Mouse (Mus musculus): ENCODE results near the gene Pcsk6. TPM values are rescaled to one million over a fixed set of nuclear protein-coding genes. Genes with fewer than 3 reads are reported as not detected.
"Not testable (repeated sequence)": the region's sequence is repeated elsewhere in the genome, so short reads cannot be mapped to it uniquely, and the experiment has no call there.

Pcsk6 gene
- polyA plus RNA-seq, 1 experiment, result 0.12 TPM

- Histone ChIP-seq H3K4me1 (ENCODE audit: control insufficient read depth) (no peaks in the 10 kb centered on the region), H3K27me3 (ENCODE audit: control insufficient read depth) (no peaks in the 10 kb centered on the region), H3K36me3 (ENCODE audit: control insufficient read depth) (no peaks in the 10 kb centered on the region), H3K9me3 (ENCODE audit: control insufficient read depth, low read length) (no peaks in the 10 kb centered on the region), H3K4me3 (replicated peaks) (no peak overlapping the region)
- TF ChIP-seq GATA1 (IDR thresholded peaks at IDR 0.05; ENCODE audit: low read length) (no peak), TAL1 (IDR thresholded peaks at IDR 0.05; ENCODE audit: low read length) (no peak)
Observed at GRCm38 (mm10) chr7:66047975-66048374, 186.4 kb downstream of the Pcsk6 start.

- no peak for TF ChIP-seq TAL1 (IDR thresholded peaks at IDR 0.05; ENCODE audit: low read length)
- no peak for TF ChIP-seq GATA1 (IDR thresholded peaks at IDR 0.05; ENCODE audit: low read length)
- Histone ChIP-seq H3K27me3 (ENCODE audit: control insufficient read depth) (no peaks in the 10 kb centered on the region), H3K4me1 (ENCODE audit: control insufficient read depth) (no peaks in the 10 kb centered on the region), H3K36me3 (ENCODE audit: control insufficient read depth) (no peaks in the 10 kb centered on the region), H3K4me3 (replicated peaks) (no peak overlapping the region), H3K9me3 (ENCODE audit: control insufficient read depth, low read length) (no peaks in the 10 kb centered on the region)
Observed at GRCm38 (mm10) chr7:66048446-66049230, 187.1 kb downstream of the Pcsk6 start.

- Histone ChIP-seq H3K4me3 (replicated peaks) (no peak overlapping the region), H3K27me3 (ENCODE audit: control insufficient read depth) (no peaks in the 10 kb centered on the region; the same call in 1 of the 2 replicates), H3K4me1 (ENCODE audit: control insufficient read depth) (peaks cover 2% of the 10 kb centered on the region), H3K9me3 (ENCODE audit: control insufficient read depth, low read length) (no peaks in the 10 kb centered on the region), H3K36me3 (ENCODE audit: control insufficient read depth) (no peaks in the 10 kb centered on the region)
- TF ChIP-seq TAL1 (IDR thresholded peaks at IDR 0.05; ENCODE audit: low read length), result no peak
- TF ChIP-seq GATA1 (IDR thresholded peaks at IDR 0.05; ENCODE audit: low read length), result no peak
Observed at GRCm38 (mm10) chr7:66053946-66054483, 192.5 kb downstream of the Pcsk6 start.

GRCm38 (mm10) chr7:66055356-66055755 lies 193.8 kb downstream of the Pcsk6 start:
- H3K27me3 ChIP-seq (ENCODE audit: control insufficient read depth); H3K4me3 ChIP-seq (replicated peaks); H3K36me3 ChIP-seq (ENCODE audit: control insufficient read depth); H3K9me3 ChIP-seq (ENCODE audit: control insufficient read depth, low read length): not testable (repeated sequence)
- peaks cover 12% of the 10 kb centered on the region for H3K4me1 ChIP-seq (ENCODE audit: control insufficient read depth)

- TF ChIP-seq GATA1 (IDR thresholded peaks at IDR 0.05; ENCODE audit: low read length) (no peak), TAL1 (IDR thresholded peaks at IDR 0.05; ENCODE audit: low read length) (no peak)
- peaks cover 29% of the 10 kb centered on the region for H3K4me1 ChIP-seq (ENCODE audit: control insufficient read depth)
- H3K9me3 ChIP-seq (ENCODE audit: control insufficient read depth, low read length), result no peaks in the 10 kb centered on the region
- no peaks in the 10 kb centered on the region; the same call in 1 of the 2 replicates for H3K27me3 ChIP-seq (ENCODE audit: control insufficient read depth)
- peaks cover 17% of the 10 kb centered on the region for H3K36me3 ChIP-seq (ENCODE audit: control insufficient read depth)
- peak within 1 kb of the TSS; percentile 96 for H3K4me3 ChIP-seq (replicated peaks)
Observed at GRCm38 (mm10) chr7:66058703-66059102, 197.2 kb downstream of the Pcsk6 start, which contains the start of gene Snrpa1. TSS of gene Snrpa1 (plus strand) at chr7:66059003.

- H3K4me1 ChIP-seq (ENCODE audit: control insufficient read depth), result peaks cover 29% of the 10 kb centered on the region
Observed at GRCm38 (mm10) chr7:66060066-66060956, 198.8 kb downstream of the Pcsk6 start.

GRCm38 (mm10) chr7:66061057-66061456 lies 199.5 kb downstream of the Pcsk6 start:
- Histone ChIP-seq H3K4me3 (replicated peaks) (peak overlapping the region; percentile 96), H3K27me3 (ENCODE audit: control insufficient read depth) (no peaks in the 10 kb centered on the region; the same call in 1 of the 2 replicates), H3K36me3 (ENCODE audit: control insufficient read depth) (peaks cover 39% of the 10 kb centered on the region), H3K4me1 (ENCODE audit: control insufficient read depth) (peaks cover 29% of the 10 kb centered on the region), H3K9me3 (ENCODE audit: control insufficient read depth, low read length) (no peaks in the 10 kb centered on the region)
- no peak for TF ChIP-seq GATA1 (IDR thresholded peaks at IDR 0.05; ENCODE audit: low read length)
- no peak for TF ChIP-seq TAL1 (IDR thresholded peaks at IDR 0.05; ENCODE audit: low read length)

More at GRCm38 (mm10) chr7:66060066-66060956, 198.8 kb downstream of the Pcsk6 start:
- Histone ChIP-seq H3K9me3 (ENCODE audit: control insufficient read depth, low read length) (no peaks in the 10 kb centered on the region), H3K36me3 (ENCODE audit: control insufficient read depth) (peaks cover 33% of the 10 kb centered on the region), H3K4me3 (replicated peaks) (peak overlapping the region; percentile 96), H3K27me3 (ENCODE audit: control insufficient read depth) (no peaks in the 10 kb centered on the region; the same call in 1 of the 2 replicates)
- TF ChIP-seq GATA1 (IDR thresholded peaks at IDR 0.05; ENCODE audit: low read length) (no peak), TAL1 (IDR thresholded peaks at IDR 0.05; ENCODE audit: low read length) (no peak)

- Histone ChIP-seq H3K4me1 (ENCODE audit: control insufficient read depth) (peaks cover 24% of the 10 kb centered on the region), H3K36me3 (ENCODE audit: control insufficient read depth) (peaks cover 64% of the 10 kb centered on the region), H3K9me3 (ENCODE audit: control insufficient read depth, low read length) (no peaks in the 10 kb centered on the region), H3K4me3 (replicated peaks) (no peak overlapping the region), H3K27me3 (ENCODE audit: control insufficient read depth) (no peaks in the 10 kb centered on the region)
- TF ChIP-seq TAL1 (IDR thresholded peaks at IDR 0.05; ENCODE audit: low read length) (no peak), GATA1 (IDR thresholded peaks at IDR 0.05; ENCODE audit: low read length) (no peak)
Observed at GRCm38 (mm10) chr7:66076411-66076810, 214.9 kb downstream of the Pcsk6 start.
